Mouse (Mus musculus) brain, embryonic 18.5 days (tissue): Measurements from ENCODE around the gene Foxo4.

Experiments used
- DNase-seq: peaks from one replicate; pipeline ENCODE4 v3.0.0-alpha.2; 2012; ENCODE audit warnings: low read depth, low spot score

The Foxo4 gene

GRCm38 (mm10) chrX:101290111-101290510 is 35.8 kb downstream of the Foxo4 start:
- DNase-seq: no peak

GRCm38 (mm10) chrX:101299055-101299454 is 44.7 kb downstream of the Foxo4 start, which contains the start of gene Nlgn3:
TSS of gene Nlgn3 (plus strand) at chrX:101299168.
- no peak for DNase-seq

GRCm38 (mm10) chrX:101299473-101300426 is 45.4 kb downstream of the Foxo4 start:
- DNase-seq: peak; percentile 59

- peak; percentile 18 for DNase-seq
Observed at GRCm38 (mm10) chrX:101300427-101301030, 46.2 kb downstream of the Foxo4 start.

DNA sequence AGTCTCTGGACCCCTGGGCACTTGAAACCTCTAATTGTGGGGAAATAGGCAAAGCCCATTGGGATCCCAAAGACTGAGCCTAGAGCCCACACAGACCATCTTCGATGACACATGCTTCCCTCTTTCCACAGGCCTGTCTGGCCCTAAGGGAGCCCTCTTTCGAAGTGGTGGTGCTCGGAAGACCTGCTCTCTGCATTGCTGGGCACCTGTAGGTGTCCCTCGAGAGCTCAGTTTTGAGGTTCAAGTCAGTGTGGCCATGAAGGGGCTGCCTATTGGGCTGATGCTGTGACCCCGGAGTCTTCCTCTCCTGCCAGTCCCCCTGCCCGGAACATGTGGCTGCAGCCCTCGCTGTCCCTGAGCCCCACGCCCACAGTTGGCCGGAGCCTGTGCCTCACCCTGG is 47.3 kb downstream of the Foxo4 start:
- no peak for DNase-seq

DNA sequence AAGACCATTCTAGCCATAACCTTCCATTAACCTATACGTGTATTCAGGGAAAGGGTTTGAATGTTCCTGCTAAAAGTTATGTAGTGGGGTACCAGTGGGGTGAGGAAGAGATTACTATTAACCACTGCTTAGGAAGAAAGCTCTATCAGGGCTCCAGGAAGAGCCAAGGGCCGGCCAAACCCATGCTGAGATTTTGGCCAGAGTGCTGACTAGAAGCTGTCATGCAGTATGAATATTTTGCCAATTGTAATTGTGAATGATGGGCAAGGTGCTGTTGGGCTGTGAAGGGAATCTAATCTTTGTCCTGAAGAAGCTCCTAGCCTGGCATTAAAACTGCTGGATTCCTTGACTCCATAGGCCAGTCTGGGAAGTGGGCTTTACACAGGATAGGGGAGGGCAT is 50.3 kb downstream of the Foxo4 start:
- DNase-seq: no peak

DNA sequence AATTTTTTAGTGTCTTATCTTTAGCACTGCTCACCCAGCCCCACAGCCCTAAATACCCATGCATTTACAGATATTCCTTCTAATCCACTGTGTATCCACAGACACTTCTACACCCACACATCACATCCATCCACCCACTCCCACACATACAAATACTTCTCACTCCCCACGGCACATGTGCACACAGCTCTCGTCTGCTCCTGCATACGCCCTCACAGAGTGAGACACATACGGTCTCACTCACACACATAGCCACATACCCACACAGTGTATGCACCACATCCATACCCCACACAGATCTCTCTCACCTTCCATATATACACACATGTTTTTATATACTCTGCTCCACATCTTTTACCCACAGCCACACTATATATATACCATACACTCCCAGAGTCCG is 55.0 kb downstream of the Foxo4 start:
- no peak for DNase-seq
